Mouse (Mus musculus): ENCODE data around the gene Gm20509. TPM values are rescaled to one million over a fixed set of nuclear protein-coding genes. Genes with fewer than 3 reads are reported as not detected.

Gene Gm20509
- polyA plus RNA-seq, 1 experiment from 2014 or later: not detected

DNA sequence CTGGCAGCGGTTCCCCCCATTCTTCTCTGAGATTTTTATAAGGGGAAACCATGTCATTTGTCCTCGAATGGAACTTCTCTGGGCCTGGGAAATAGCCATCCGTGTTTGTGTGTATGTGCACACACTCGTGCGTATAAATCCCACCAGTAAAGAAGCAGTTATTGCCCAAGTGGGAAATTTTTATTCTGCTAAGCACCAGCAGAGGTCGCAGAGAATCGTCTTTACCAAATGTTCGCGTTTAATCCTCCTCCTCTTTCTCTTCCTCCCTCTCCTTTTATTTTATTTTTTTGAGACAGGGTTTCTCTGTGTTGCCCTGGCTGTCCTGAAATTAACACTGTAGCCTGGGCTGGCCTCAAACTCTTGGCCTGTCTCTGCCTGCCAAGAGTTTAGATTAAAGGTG lies 52.1 kb downstream of the Gm20509 start:
- Histone ChIP-seq H3K9ac (no peak overlapping the region), H3K4me1 (no peaks in the 10 kb centered on the region), H3K4me3 (no peak overlapping the region), H3K27ac (no peak overlapping the region), H3K4me2 (replicated peaks) (no peak overlapping the region), H3K27me3 (replicated peaks) (no peaks in the 10 kb centered on the region), H3K9me3 (no peaks in the 10 kb centered on the region), H3K36me3 (no peaks in the 10 kb centered on the region)
- no peak for ATAC-seq (ENCODE audit: low FRiP score, low read depth)
- 60% methylated on average over 9 of the region's 9 CpGs for WGBS

DNA sequence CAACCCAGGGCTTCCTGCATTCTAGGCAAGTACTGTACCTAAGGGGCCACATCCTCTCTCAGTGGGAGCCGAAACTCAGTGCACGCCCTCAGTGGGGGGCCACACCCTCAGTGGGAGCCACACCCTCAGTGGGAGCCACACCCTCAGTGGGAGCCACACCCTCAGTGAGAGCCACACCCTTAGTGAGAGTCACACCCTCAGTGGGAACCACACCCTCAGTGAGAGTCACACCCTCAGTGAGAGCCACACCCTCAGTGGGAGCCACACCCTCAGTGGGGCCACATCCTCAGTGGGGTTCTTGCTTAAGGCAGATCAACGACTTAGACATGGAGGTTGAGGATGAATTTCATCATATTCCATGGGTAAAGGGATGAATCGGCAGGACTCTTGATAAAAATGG lies 55.7 kb downstream of the Gm20509 start:
- Histone ChIP-seq H3K27me3 (replicated peaks) (no peaks in the 10 kb centered on the region), H3K27ac (no peak overlapping the region), H3K9me3 (no peaks in the 10 kb centered on the region), H3K4me3 (no peak overlapping the region), H3K36me3 (no peaks in the 10 kb centered on the region), H3K4me2 (replicated peaks) (no peak overlapping the region), H3K4me1 (no peaks in the 10 kb centered on the region), H3K9ac (no peak overlapping the region)
- WGBS: 85% methylated on average over 4 of the region's 4 CpGs
- ATAC-seq (ENCODE audit: low FRiP score, low read depth): no peak

- Histone ChIP-seq H3K9me3 (no peaks in the 10 kb centered on the region), H3K9ac (no peak overlapping the region), H3K36me3 (no peaks in the 10 kb centered on the region), H3K4me1 (no peaks in the 10 kb centered on the region), H3K27me3 (replicated peaks) (no peaks in the 10 kb centered on the region), H3K4me3 (no peak overlapping the region), H3K27ac (no peak overlapping the region), H3K4me2 (replicated peaks) (no peak overlapping the region)
- ATAC-seq (ENCODE audit: low FRiP score, low read depth): no peak
- 55% methylated on average over 1 of the region's 1 CpGs for WGBS
Observed at GRCm38 (mm10) chr9:73159265-73159664, 57.0 kb downstream of the Gm20509 start.

- no peaks in the 10 kb centered on the region for H3K4me1 ChIP-seq
- 21% methylated on average over 26 of the region's 26 CpGs for WGBS
- H3K27me3 ChIP-seq (replicated peaks): no peaks in the 10 kb centered on the region
- H3K9me3 ChIP-seq: no peaks in the 10 kb centered on the region
- peak overlapping the region; percentile 51 for H3K4me2 ChIP-seq (replicated peaks)
- no peak overlapping the region for H3K9ac ChIP-seq
- ATAC-seq (ENCODE audit: low FRiP score, low read depth): no peak
- no peak overlapping the region for H3K4me3 ChIP-seq
- H3K27ac ChIP-seq: no peak overlapping the region
- H3K36me3 ChIP-seq: no peaks in the 10 kb centered on the region
Observed at GRCm38 (mm10) chr9:73162571-73163333, 60.5 kb downstream of the Gm20509 start.

- Histone ChIP-seq H3K9me3 (no peaks in the 10 kb centered on the region), H3K27me3 (replicated peaks) (no peaks in the 10 kb centered on the region), H3K4me1 (no peaks in the 10 kb centered on the region), H3K4me3 (no peak overlapping the region), H3K9ac (no peak overlapping the region), H3K27ac (no peak overlapping the region), H3K4me2 (replicated peaks) (no peak overlapping the region), H3K36me3 (no peaks in the 10 kb centered on the region)
- ATAC-seq (ENCODE audit: low FRiP score, low read depth): no peak
- WGBS: 86% methylated on average over 4 of the region's 4 CpGs
Observed at GRCm38 (mm10) chr9:73165631-73166030, 63.4 kb downstream of the Gm20509 start.

Other genes with a start within 250 kb of the Gm20509 start
- 12.0 and 13.0 TPM in 2 replicates for gene Pygo1, start 176.8 kb upstream of the Gm20509 start, polyA plus RNA-seq (2016; fragmentation: Nextera tagmentation; extraction: Ambion mirVana)
- gene Dyx1c1, start 143.7 kb upstream of the Gm20509 start, polyA plus RNA-seq (2016; fragmentation: Nextera tagmentation; extraction: Ambion mirVana): 2.0 and 2.2 TPM in 2 replicates
- not detected in 2 replicates for gene Gm44503, start 143.6 kb upstream of the Gm20509 start, polyA plus RNA-seq (2016; fragmentation: Nextera tagmentation; extraction: Ambion mirVana)
- 21.6 and 25.9 TPM in 2 replicates for gene Ccpg1os, start 117.1 kb upstream of the Gm20509 start, polyA plus RNA-seq (2016; fragmentation: Nextera tagmentation; extraction: Ambion mirVana)
- 33.3 and 35.5 TPM in 2 replicates for gene Ccpg1, start 117.0 kb upstream of the Gm20509 start, polyA plus RNA-seq (2016; fragmentation: Nextera tagmentation; extraction: Ambion mirVana)
- gene Pigb, start 62.1 kb upstream of the Gm20509 start, polyA plus RNA-seq (2016; fragmentation: Nextera tagmentation; extraction: Ambion mirVana): 9.4 and 13.1 TPM in 2 replicates
- gene Rab27a, start 57.6 kb upstream of the Gm20509 start, polyA plus RNA-seq (2016; fragmentation: Nextera tagmentation; extraction: Ambion mirVana): 1.2 and 1.3 TPM in 2 replicates
- not detected in 2 replicates for gene Khdc3, start 634 bp upstream of the Gm20509 start, polyA plus RNA-seq (2016; fragmentation: Nextera tagmentation; extraction: Ambion mirVana)
- gene Rsl24d1, start 11.0 kb downstream of the Gm20509 start, polyA plus RNA-seq (2016; fragmentation: Nextera tagmentation; extraction: Ambion mirVana): 116 TPM in 2 replicates